Mouse (Mus musculus) stomach, embryonic 14.5 days (tissue): ENCODE results near the gene Zfp839. TPM values are rescaled to one million over a fixed set of nuclear protein-coding genes. Genes with fewer than 3 reads are reported as not detected.

ENCODE experiments used
- ATAC-seq: fragments of 200-750 bp; cut with Nextera tagmentation; 2 replicates; pipeline ENCODE4 v1.8.0; 2017; ENCODE audit warnings: low read depth, moderate TSS enrichment; ENCODE audit not compliant: insufficient number of reproducible peaks, insufficient read depth, low FRiP score
- H3K27ac ChIP-seq: fragments of 300-500 bp; sonication (generic); 2 replicates; pipeline ENCODE4 v1.5.1; 2014; ENCODE audit warnings: mild to moderate bottlenecking, low read length, moderate library complexity, mixed read lengths
- H3K27me3 ChIP-seq: fragments of 300-500 bp; sonication (generic); 2 replicates; pipeline ENCODE4 v1.6.1; 2014; ENCODE audit warnings: low read length, control low read depth, mixed read lengths; ENCODE audit not compliant: control insufficient read depth, insufficient read depth
- H3K36me3 ChIP-seq: fragments of 300-500 bp; sonication (generic); 2 replicates; pipeline ENCODE4 v1.6.1; 2014; ENCODE audit warnings: mild to moderate bottlenecking, control low read depth, low read length, moderate library complexity, mixed read lengths; ENCODE audit not compliant: control insufficient read depth, insufficient read depth
- H3K4me1 ChIP-seq: fragments of 300-500 bp; sonication (generic); 2 replicates; pipeline ENCODE4 v1.6.1; 2014; ENCODE audit warnings: low read length, control low read depth, mixed read lengths; ENCODE audit not compliant: control insufficient read depth, insufficient read depth
- H3K4me2 ChIP-seq: fragments of 300-500 bp; sonication (generic); replicated peaks from 2 replicates; pipeline ENCODE4 v1.6.1; 2014; ENCODE audit warnings: low read depth, low read length, control low read depth
- H3K4me3 ChIP-seq: fragments of 300-500 bp; sonication (generic); 2 replicates; pipeline ENCODE4 v1.5.1; 2014; ENCODE audit warnings: low read depth, low read length, control low read depth
- H3K9ac ChIP-seq: fragments of 300-500 bp; sonication (generic); replicated peaks from 2 replicates; pipeline ENCODE4 v1.6.1; 2014; ENCODE audit warnings: low read depth, mild to moderate bottlenecking, control low read depth, low read length, moderate library complexity, mixed read lengths
- H3K9me3 ChIP-seq: fragments of 300-500 bp; sonication (generic); 2 replicates; pipeline ENCODE4 v1.6.1; 2016; ENCODE audit warnings: low read depth, low read length, control low read depth; ENCODE audit not compliant: control insufficient read depth
- WGBS: fragments of 180-500 bp; shearing (Covaris S2); extraction: QIAGEN DNeasy Blood & Tissue Kit; methylation state at CpG from one replicate; pipeline ENCODE4 v1.1.7; 2014; 5-methylcytosine and 5-hydroxymethylcytosine counted together
- polyA plus RNA-seq: library from polyadenylated mRNA; unstranded; fragments of >200 nt; fragmentation: Nextera tagmentation; extraction: Ambion mirVana; gene quantifications from 2 replicates; pipeline ENCODE4 v1.2.1, GENCODE M21; 2014

The Zfp839 gene
- polyA plus RNA-seq, 1 experiment from 2014 or later, result 4.6 TPM

GRCm38 (mm10) chr12:110813624-110814023 is 36.4 kb upstream of the Zfp839 start:
- Histone ChIP-seq H3K27me3 (no peaks in the 10 kb centered on the region), H3K9me3 (no peaks in the 10 kb centered on the region), H3K9ac (no peak overlapping the region), H3K4me2 (no peak overlapping the region), H3K36me3 (no peaks in the 10 kb centered on the region), H3K4me1 (no peaks in the 10 kb centered on the region), H3K4me3 (no peak overlapping the region), H3K27ac (no peak overlapping the region)
- WGBS, result 83% methylated on average over 6 of the region's 6 CpGs
- no peak for ATAC-seq

DNA sequence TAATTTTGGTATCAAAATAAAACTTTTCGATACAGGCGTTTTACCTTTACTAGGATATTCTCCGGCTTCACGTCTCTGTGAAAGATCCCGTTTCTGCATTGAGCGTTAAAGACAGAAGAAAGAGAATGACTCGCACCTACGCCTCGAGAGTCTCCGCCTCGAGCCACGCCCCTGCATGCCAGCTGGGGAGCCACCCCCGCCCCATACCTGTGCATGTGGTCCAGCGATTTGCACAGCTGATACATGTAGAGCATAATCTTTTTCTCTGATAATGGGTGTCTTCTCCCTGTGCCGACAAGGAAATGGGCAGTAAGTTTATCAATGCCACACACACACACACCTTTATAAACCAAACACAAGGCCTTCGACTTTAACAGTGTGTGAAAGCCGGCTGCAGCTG is 35.1 kb upstream of the Zfp839 start:
- Histone ChIP-seq H3K27ac (no peak overlapping the region), H3K27me3 (no peaks in the 10 kb centered on the region), H3K9ac (no peak overlapping the region), H3K4me3 (no peak overlapping the region), H3K4me2 (no peak overlapping the region), H3K4me1 (no peaks in the 10 kb centered on the region), H3K36me3 (no peaks in the 10 kb centered on the region), H3K9me3 (no peaks in the 10 kb centered on the region)
- no peak for ATAC-seq
- 43% methylated on average over 17 of the region's 17 CpGs for WGBS

DNA sequence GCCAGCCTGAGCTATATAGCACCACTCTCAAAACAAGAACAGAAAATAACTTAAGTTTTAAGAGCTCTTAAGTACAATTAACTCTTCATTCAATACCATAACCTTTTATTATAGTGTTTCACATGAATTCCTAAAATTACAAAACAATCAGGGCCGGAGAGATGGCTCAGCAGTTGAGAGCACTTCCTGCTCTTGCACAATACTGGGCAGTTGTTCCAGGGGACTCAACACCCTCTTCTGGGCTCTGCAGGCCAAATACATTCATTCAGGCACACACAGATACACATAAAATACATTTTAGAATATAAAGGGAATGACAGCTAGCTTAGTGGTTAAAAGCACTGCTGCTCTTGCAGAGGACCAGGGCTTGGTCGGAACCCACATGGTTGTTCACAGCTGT is 33.2 kb upstream of the Zfp839 start:
- Histone ChIP-seq H3K4me3 (no peak overlapping the region), H3K9me3 (no peaks in the 10 kb centered on the region), H3K27me3 (no peaks in the 10 kb centered on the region), H3K4me1 (no peaks in the 10 kb centered on the region), H3K4me2 (no peak overlapping the region), H3K36me3 (no peaks in the 10 kb centered on the region), H3K9ac (no peak overlapping the region), H3K27ac (no peak overlapping the region)
- no peak for ATAC-seq
- 86% methylated on average over 2 of the region's 2 CpGs for WGBS

DNA sequence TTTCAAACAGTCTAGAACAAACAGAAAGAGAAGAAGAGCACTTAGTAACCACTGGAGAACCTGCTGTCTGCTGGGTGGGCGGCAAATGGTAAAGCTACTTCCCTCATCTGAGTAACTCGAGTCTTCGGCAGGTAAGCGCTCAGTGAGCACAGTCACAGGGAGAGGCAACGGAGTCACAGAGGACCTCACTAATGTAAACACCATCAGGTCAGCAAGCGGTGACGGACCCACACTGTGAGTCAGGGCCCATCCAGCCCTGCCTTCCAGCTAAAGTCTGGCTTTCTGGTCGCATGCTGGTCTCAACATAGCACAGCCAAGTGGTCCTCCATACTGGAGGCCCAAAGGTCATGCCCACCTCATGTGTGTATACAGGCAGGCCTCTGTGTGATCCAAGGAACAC is 30.7 kb upstream of the Zfp839 start:
- no peak for ATAC-seq
- WGBS, result 51% methylated on average over 8 of the region's 8 CpGs
- no peaks in the 10 kb centered on the region for H3K27me3 ChIP-seq
- H3K4me3 ChIP-seq, result no peak overlapping the region
- H3K36me3 ChIP-seq, result no peaks in the 10 kb centered on the region
- H3K4me1 ChIP-seq, result no peaks in the 10 kb centered on the region
- H3K9ac ChIP-seq, result no peak overlapping the region
- H3K9me3 ChIP-seq, result no peaks in the 10 kb centered on the region
- no peak overlapping the region for H3K4me2 ChIP-seq
- H3K27ac ChIP-seq, result no peak overlapping the region

- no peak for ATAC-seq
- no peak overlapping the region for H3K9ac ChIP-seq
- H3K4me1 ChIP-seq, result no peaks in the 10 kb centered on the region
- no peak overlapping the region for H3K4me2 ChIP-seq
- no peaks in the 10 kb centered on the region for H3K36me3 ChIP-seq
- WGBS, result 86% methylated on average over 2 of the region's 2 CpGs
- no peak overlapping the region for H3K4me3 ChIP-seq
- H3K9me3 ChIP-seq, result no peaks in the 10 kb centered on the region
- no peak overlapping the region for H3K27ac ChIP-seq
- H3K27me3 ChIP-seq, result no peaks in the 10 kb centered on the region
These were observed 28.3 kb upstream of the Zfp839 start for GRCm38 (mm10) chr12:110821787-110822186.

DNA sequence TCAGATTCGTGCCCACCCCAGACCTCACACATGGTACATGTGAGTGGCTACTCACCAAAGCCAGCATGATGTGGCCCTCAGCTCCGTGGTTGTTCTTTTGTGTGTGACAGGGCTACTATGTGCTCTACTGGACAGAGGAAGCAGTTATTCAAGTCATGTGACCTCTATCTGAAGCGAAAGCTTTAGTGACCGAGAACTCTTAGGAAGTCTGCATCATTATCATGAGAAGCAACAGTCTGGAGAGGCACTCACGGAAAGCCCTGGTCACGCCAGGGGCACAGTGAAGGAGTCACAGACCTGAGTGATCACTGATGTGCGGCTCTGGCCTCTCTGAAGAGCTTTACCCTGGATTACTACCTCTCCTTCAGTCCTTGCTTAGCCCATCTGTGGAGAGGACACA is 27.7 kb upstream of the Zfp839 start:
- H3K27ac ChIP-seq, result no peak overlapping the region
- no peak overlapping the region for H3K4me2 ChIP-seq
- no peaks in the 10 kb centered on the region for H3K36me3 ChIP-seq
- no peak overlapping the region for H3K4me3 ChIP-seq
- H3K4me1 ChIP-seq, result no peaks in the 10 kb centered on the region
- H3K9me3 ChIP-seq, result no peaks in the 10 kb centered on the region
- H3K9ac ChIP-seq, result no peak overlapping the region
- no peak for ATAC-seq
- H3K27me3 ChIP-seq, result no peaks in the 10 kb centered on the region
- WGBS, result 86% methylated on average over 7 of the region's 7 CpGs

DNA sequence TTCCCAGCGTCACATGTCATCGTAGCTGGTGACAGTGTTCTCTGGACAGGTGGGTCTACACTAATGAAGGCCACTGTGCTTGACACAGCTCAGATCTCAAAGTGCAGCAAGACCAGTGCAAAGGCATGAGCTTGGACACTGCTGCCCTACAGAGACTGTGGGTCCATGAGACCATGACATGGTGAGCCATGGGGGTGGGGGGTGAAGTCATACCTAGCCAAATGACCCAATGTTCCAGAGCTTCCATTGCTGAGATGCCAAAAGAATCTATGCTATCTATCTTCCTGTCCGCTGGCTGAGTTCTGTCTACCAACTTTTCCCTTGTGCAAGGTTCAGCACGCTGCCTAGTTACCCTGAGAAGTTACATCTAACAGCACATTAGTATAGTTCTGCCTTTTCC is 21.1 kb upstream of the Zfp839 start:
- H3K9ac ChIP-seq, result no peak overlapping the region
- no peaks in the 10 kb centered on the region for H3K27me3 ChIP-seq
- no peak overlapping the region for H3K4me2 ChIP-seq
- H3K27ac ChIP-seq, result no peak overlapping the region
- H3K4me3 ChIP-seq, result no peak overlapping the region
- H3K36me3 ChIP-seq, result no peaks in the 10 kb centered on the region
- WGBS, result 93% methylated on average over 4 of the region's 4 CpGs
- no peaks in the 10 kb centered on the region for H3K9me3 ChIP-seq
- H3K4me1 ChIP-seq, result no peaks in the 10 kb centered on the region
- ATAC-seq, result no peak

- WGBS, result 80% methylated on average over 9 of the region's 11 CpGs
- no peak overlapping the region for H3K4me2 ChIP-seq
- H3K9me3 ChIP-seq, result no peaks in the 10 kb centered on the region
- no peak overlapping the region for H3K4me3 ChIP-seq
- H3K4me1 ChIP-seq, result no peaks in the 10 kb centered on the region
- H3K27me3 ChIP-seq, result no peaks in the 10 kb centered on the region
- ATAC-seq, result no peak
- no peak overlapping the region for H3K27ac ChIP-seq
- H3K36me3 ChIP-seq, result no peaks in the 10 kb centered on the region
- no peak overlapping the region for H3K9ac ChIP-seq
These were observed 19.6 kb upstream of the Zfp839 start for GRCm38 (mm10) chr12:110830293-110831024.

- 94% methylated on average over 3 of the region's 3 CpGs for WGBS
- no peaks in the 10 kb centered on the region for H3K36me3 ChIP-seq
- no peak overlapping the region for H3K4me3 ChIP-seq
- no peak overlapping the region for H3K4me2 ChIP-seq
- H3K9ac ChIP-seq, result no peak overlapping the region
- H3K9me3 ChIP-seq, result no peaks in the 10 kb centered on the region
- H3K27me3 ChIP-seq, result no peaks in the 10 kb centered on the region
- peaks cover 4% of the 10 kb centered on the region; the same call in 1 of the 2 replicates for H3K4me1 ChIP-seq
- ATAC-seq, result no peak
- H3K27ac ChIP-seq, result no peak overlapping the region
These were observed 14.9 kb upstream of the Zfp839 start for GRCm38 (mm10) chr12:110835182-110835581.
